Mouse (Mus musculus) forebrain, postnatal 0 days (tissue): ENCODE data around the gene Igfbp7. TPM values are rescaled to one million over a fixed set of nuclear protein-coding genes. Genes with fewer than 3 reads are reported as not detected.
A peak's percentile ranks its signal among the peaks of the same experiment; 100 is the strongest.

Experiments used
- ATAC-seq: fragments of 200-750 bp; cut with Nextera tagmentation; 2 replicates; pipeline ENCODE4 v1.8.0; 2017; ENCODE audit warnings: mild to moderate bottlenecking, moderate library complexity
- DNase-seq: peaks from one replicate; pipeline ENCODE4 v3.0.0-alpha.2; 2015
- H3K27ac ChIP-seq: fragments of 300-500 bp; sonication (generic); 2 replicates; pipeline ENCODE4 v1.5.1; 2014; ENCODE audit warnings: low read depth, mild to moderate bottlenecking, antibody characterized with exemption, low read length, moderate library complexity, mixed read lengths
- H3K27me3 ChIP-seq: fragments of 300-500 bp; sonication (generic); 2 replicates; pipeline ENCODE4 v1.6.1; 2014; ENCODE audit warnings: mild to moderate bottlenecking, low read length, mixed read lengths; ENCODE audit not compliant: insufficient read depth
- H3K36me3 ChIP-seq: fragments of 300-500 bp; sonication (generic); 2 replicates; pipeline ENCODE4 v1.6.1; 2014; ENCODE audit warnings: mild to moderate bottlenecking, moderate library complexity; ENCODE audit not compliant: insufficient read depth
- H3K4me1 ChIP-seq: fragments of 300-500 bp; sonication (generic); 2 replicates; pipeline ENCODE4 v1.6.1; 2014; ENCODE audit warnings: antibody characterized with exemption; ENCODE audit not compliant: insufficient read depth
- H3K4me2 ChIP-seq: fragments of 300-500 bp; sonication (generic); 2 replicates; pipeline ENCODE4 v1.6.1; 2014; ENCODE audit warnings: low read depth, mild to moderate bottlenecking, moderate library complexity
- H3K4me3 ChIP-seq: fragments of 300-500 bp; sonication (generic); 2 replicates; pipeline ENCODE4 v1.5.1; 2014; ENCODE audit warnings: low read depth, low read length, mixed read lengths
- H3K9ac ChIP-seq: fragments of 300-500 bp; sonication (generic); 2 replicates; pipeline ENCODE4 v1.6.1; 2014; ENCODE audit warnings: mild to moderate bottlenecking
- H3K9me3 ChIP-seq: fragments of 300-500 bp; sonication (generic); 2 replicates; pipeline ENCODE4 v1.6.1; 2016; ENCODE audit warnings: low read length
- CTCF ChIP-seq: sonication (generic); IDR thresholded peaks from 2 replicates; pipeline ENCODE4 v1.5.1; 2016; ENCODE audit warnings: antibody characterized with exemption, control low read depth, low read depth
- WGBS: fragments of 180-500 bp; shearing (Covaris S2); extraction: QIAGEN DNeasy Blood & Tissue Kit; methylation state at CpG from one replicate; pipeline ENCODE4 v1.1.7; 2014; 5-methylcytosine and 5-hydroxymethylcytosine counted together
- polyA plus RNA-seq: library from polyadenylated mRNA; unstranded; fragments of >200 nt; fragmentation: Nextera tagmentation; extraction: Ambion mirVana; gene quantifications from 2 replicates; pipeline ENCODE4 v1.2.1, GENCODE M21; 2015
- total RNA-seq: library from RNA; depleted of rRNA; stranded (reverse); fragments of >200 nt; gene quantifications from 2 replicates; pipeline ENCODE4 v1.2.3, GENCODE M21; 2014

The Igfbp7 gene
- total and polyA plus RNA-seq, 2 experiments from 2014 or later: 44.3 to 88.3 TPM

DNA sequence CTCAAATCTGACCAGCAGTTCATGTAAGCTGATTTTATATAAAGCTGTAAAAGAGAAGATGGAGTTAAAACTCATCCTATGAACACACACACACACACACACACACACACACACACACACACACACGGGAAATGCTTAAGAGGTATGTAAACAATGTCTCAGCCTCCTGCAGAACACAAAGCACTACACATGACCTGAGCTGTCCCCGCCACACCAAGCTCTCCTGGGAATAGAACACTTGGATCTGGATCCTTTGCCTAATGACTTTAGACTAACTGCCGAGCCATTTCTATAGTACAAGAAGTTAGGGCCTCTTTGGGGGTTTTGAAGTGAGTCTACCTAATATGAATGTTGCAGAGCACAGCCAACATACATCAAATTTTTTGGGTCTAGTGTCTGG, 45.7 kb downstream of the Igfbp7 start:
- DNase-seq (no peak), ATAC-seq (no peak)
- H3K4me3 ChIP-seq: no peak overlapping the region
- no peaks in the 10 kb centered on the region for H3K36me3 ChIP-seq
- H3K9me3 ChIP-seq: no peaks in the 10 kb centered on the region
- no peak overlapping the region for H3K27ac ChIP-seq
- WGBS: 64% methylated on average over 3 of the region's 3 CpGs
- no peak overlapping the region for H3K9ac ChIP-seq
- H3K4me2 ChIP-seq: no peak overlapping the region
- no peaks in the 10 kb centered on the region for H3K4me1 ChIP-seq
- no peak for TF ChIP-seq CTCF
- no peaks in the 10 kb centered on the region for H3K27me3 ChIP-seq

DNA sequence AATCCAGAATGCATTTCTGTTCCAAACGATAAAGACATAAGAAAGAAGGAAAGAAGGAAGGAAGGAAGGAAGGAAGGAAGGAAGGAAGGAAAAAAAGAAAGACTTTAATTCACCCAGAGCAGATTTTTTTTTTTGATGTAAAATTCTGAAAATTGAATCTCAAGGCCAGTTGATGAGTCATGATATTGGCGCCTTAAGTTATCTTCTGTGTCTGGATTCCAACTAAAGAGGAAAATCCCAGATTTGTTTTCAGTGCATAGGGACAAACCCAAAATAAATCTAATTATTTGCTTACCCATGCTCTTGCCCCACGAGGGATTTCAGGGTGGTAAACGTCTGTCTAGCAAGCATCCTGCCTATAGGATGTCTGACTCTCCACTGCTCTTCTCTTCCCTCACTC, 46.8 kb downstream of the Igfbp7 start:
- Histone ChIP-seq H3K27ac (no peak overlapping the region), H3K4me1 (no peaks in the 10 kb centered on the region), H3K27me3 (no peaks in the 10 kb centered on the region), H3K4me3 (no peak overlapping the region), H3K9ac (no peak overlapping the region), H3K4me2 (no peak overlapping the region), H3K9me3 (no peaks in the 10 kb centered on the region), H3K36me3 (no peaks in the 10 kb centered on the region)
- ATAC-seq (no peak), DNase-seq (no peak)
- TF ChIP-seq CTCF: no peak
- 83% methylated on average over 4 of the region's 4 CpGs for WGBS

DNA sequence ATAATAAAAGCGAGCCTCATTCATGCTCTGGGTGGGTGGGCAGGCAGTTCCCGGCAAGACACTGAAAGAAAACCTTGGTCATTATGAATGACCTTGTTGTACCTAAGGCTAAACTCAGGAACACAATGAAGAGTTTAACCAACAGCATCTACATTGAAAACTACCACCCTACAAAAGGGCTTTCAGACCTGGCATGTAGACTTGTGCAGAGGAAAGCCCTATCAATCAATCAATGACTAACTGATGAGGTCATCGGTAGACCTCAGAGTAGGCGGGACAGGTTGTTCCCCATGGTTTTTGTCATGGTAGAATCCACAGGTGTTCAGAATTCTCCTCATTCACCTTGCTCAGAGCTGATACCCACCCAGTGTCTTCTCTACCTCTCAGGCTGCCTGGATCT, 47.9 kb downstream of the Igfbp7 start:
- Histone ChIP-seq H3K4me3 (no peak overlapping the region), H3K27ac (no peak overlapping the region), H3K9ac (no peak overlapping the region), H3K4me2 (no peak overlapping the region), H3K4me1 (no peaks in the 10 kb centered on the region), H3K9me3 (no peaks in the 10 kb centered on the region), H3K36me3 (no peaks in the 10 kb centered on the region), H3K27me3 (no peaks in the 10 kb centered on the region)
- WGBS: 89% methylated on average over 4 of the region's 4 CpGs
- DNase-seq: no peak
- TF ChIP-seq CTCF: no peak
- ATAC-seq: no peak

DNA sequence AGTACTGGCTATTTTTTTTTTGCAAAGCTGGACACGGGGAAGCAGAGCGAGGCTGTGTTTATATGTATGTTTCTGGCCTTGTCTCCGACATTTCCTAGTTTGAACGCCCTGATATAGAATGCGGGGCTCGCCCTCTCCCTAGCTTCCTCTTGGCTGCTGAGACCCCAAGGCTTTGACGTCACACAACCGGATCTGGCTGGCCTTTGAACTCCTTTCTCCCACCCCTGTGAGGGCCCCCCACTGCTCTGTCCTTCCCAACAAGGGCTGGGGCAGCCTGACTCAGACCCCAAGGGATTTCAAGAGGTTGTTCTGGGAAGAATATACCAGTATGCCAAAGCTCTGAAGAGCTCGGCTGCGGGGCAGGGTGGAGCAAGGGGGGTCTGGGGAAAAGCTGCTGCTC, 49.5 kb downstream of the Igfbp7 start:
- DNase-seq (peak; percentile 35), ATAC-seq (peak; percentile 46)
- Histone ChIP-seq H3K4me3 (peak overlapping the region; percentile 25), H3K9ac (peak overlapping the region; percentile 41), H3K4me2 (peak overlapping the region; percentile 46), H3K36me3 (no peaks in the 10 kb centered on the region), H3K27ac (no peak overlapping the region), H3K4me1 (no peaks in the 10 kb centered on the region), H3K27me3 (no peaks in the 10 kb centered on the region; the same call in 1 of the 2 replicates), H3K9me3 (no peaks in the 10 kb centered on the region)
- TF ChIP-seq CTCF: no peak
- WGBS: 7% methylated on average over 10 of the region's 10 CpGs

DNA sequence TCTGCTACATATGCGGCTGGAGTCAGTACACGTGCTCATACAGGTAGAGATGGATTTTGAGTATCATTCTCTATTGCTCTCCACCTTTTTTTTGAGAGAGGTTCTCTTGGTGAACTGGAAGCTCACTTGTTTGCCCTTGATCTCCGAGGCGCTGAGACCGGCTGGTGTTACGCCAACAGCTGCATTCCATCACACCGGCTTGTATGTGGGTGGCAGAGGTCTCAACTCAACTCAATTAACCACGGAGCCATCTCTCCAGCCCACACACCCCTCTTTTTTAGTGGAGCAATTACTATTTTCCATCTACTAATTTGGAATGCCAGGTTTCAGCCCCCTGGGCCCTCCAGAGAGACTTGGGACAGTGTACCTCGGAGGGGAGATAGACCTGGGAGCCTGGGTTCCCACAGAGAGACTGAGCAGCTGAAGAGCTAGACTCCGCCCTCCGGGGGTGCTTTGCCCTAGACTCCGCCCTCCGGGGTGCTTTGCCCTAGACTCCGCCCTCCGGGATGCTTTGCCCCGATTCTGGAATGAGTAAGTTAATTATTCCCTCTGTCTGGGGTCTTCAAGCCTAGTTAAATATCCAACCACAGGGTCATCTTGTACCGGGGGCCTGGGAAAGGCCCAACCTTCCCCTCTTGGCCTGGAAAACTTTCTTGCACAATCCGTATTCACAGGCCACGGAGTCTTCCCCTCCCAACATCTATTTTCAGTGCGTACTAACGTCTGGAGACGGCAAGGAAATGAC, 50.3 kb downstream of the Igfbp7 start:
- Histone ChIP-seq H3K9me3 (no peaks in the 10 kb centered on the region), H3K4me1 (no peaks in the 10 kb centered on the region), H3K27me3 (no peaks in the 10 kb centered on the region; the same call in 1 of the 2 replicates), H3K27ac (peak overlapping the region; percentile 72), H3K9ac (peak overlapping the region; percentile 41), H3K36me3 (no peaks in the 10 kb centered on the region), H3K4me2 (peak overlapping the region; percentile 46), H3K4me3 (peak overlapping the region; percentile 25)
- WGBS: 21% methylated on average over 22 of the region's 22 CpGs
- peak; percentile 18 for DNase-seq
- TF ChIP-seq CTCF: no peak
- peak; percentile 42; the same call in 1 of the 2 replicates for ATAC-seq

DNA sequence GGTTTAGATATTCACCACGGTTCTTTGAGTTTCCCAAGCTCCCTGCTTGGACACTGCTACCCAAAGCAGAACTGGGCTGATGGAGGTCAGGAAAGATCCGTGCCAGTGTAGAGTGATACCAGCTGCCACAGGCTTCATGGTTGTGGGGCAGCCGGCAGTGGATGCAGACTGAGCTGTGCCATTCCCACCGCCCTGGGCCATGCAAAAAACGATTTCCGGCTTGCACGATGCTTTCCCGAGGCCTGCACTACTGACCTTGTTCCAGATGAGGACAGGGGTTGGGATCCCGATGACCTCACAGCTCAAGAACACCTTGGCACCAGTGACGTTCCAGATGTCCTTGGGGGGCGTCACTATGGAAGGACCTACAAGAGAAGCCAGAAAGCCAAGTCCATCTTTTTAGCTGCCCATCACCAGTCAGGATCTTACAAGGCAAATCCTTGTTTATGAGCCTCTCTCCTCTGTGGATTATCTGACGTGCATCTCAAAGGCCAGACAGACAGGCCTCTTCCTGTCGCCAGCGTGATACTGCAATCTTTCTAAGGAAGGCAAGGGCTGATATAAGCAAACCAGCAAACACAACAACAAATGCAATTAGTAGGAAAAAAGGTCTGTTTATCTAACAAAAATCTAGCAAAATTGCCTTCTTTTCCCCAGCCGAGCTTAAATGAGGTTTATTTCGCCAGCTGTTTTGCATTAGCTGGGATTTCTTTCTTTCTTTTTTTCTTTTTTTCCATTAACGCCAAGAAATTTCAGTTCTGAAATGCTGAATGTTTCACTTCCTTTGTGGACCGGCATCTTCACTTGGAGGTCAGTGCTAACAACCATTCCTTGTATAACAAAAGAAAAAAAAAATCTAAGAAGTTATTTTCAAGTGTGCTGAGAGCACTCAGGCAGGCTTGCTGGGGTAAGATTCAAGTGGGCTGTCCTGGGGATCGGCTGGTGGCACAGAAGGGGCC, 52.3 kb downstream of the Igfbp7 start:
- DNase-seq (no peak), ATAC-seq (no peak)
- 82% methylated on average over 19 of the region's 19 CpGs for WGBS
- no peaks in the 10 kb centered on the region for H3K4me1 ChIP-seq
- TF ChIP-seq CTCF: no peak
- H3K9ac ChIP-seq: no peak overlapping the region
- no peak overlapping the region for H3K4me3 ChIP-seq
- no peaks in the 10 kb centered on the region for H3K36me3 ChIP-seq
- H3K27me3 ChIP-seq: no peaks in the 10 kb centered on the region; the same call in 1 of the 2 replicates
- H3K4me2 ChIP-seq: no peak overlapping the region
- H3K9me3 ChIP-seq: no peaks in the 10 kb centered on the region
- no peak overlapping the region for H3K27ac ChIP-seq
